Mouse (Mus musculus): Measurements from ENCODE around the gene Ifna2. TPM values are rescaled to one million over a fixed set of nuclear protein-coding genes. Genes with fewer than 3 reads are reported as not detected.

The Ifna2 gene
- polyA plus RNA-seq, 1 experiment = not detected

- Histone ChIP-seq H3K79me2 (ENCODE audit: control insufficient read depth, insufficient read depth) (no peaks in the 10 kb centered on the region), H3K4me3 (ENCODE audit: insufficient read depth, poor library complexity, severe bottlenecking) (no peak overlapping the region), H3K36me3 (ENCODE audit: control insufficient read depth, insufficient read depth) (no peaks in the 10 kb centered on the region), H3ac (ENCODE audit: control insufficient read depth, insufficient read length, low read depth) (no peak overlapping the region), H3K79me3 (ENCODE audit: low read depth) (no peaks in the 10 kb centered on the region), H3K27me3 (ENCODE audit: control insufficient read depth, insufficient read depth, insufficient read length) (peaks cover 3% of the 10 kb centered on the region)
- TF ChIP-seq MYOD1 (IDR thresholded peaks at IDR 0.05; ENCODE audit: control insufficient read depth, insufficient read length, low read depth) = no peak
- TF ChIP-seq USF1 (IDR thresholded peaks at IDR 0.05; ENCODE audit: low read depth) = no peak
- no peak for TF ChIP-seq CEBPB (IDR thresholded peaks at IDR 0.05; ENCODE audit: low read depth)
- TF ChIP-seq CTCF (IDR thresholded peaks at IDR 0.05; ENCODE audit: control insufficient read depth, insufficient read depth, insufficient read length) = no peak
- TF ChIP-seq MAX (IDR thresholded peaks at IDR 0.05) = no peak
- no peak for TF ChIP-seq FOSL1 (IDR thresholded peaks at IDR 0.05; ENCODE audit: insufficient read depth, low read length, poor library complexity, severe bottlenecking)
Measured at GRCm38 (mm10) chr4:88692537-88692936, 8.8 kb upstream of the Ifna2 start.

GRCm38 (mm10) chr4:88691259-88691658, 7.5 kb upstream of the Ifna2 start, which contains the start of gene Ifnab:
Ifnab (minus strand) TSS chr4:88691359.
- H3K79me2 ChIP-seq (ENCODE audit: control insufficient read depth, insufficient read depth) = no peaks in the 10 kb centered on the region
- H3K27me3 ChIP-seq (ENCODE audit: control insufficient read depth, insufficient read depth, insufficient read length) = peaks cover 3% of the 10 kb centered on the region
- H3ac ChIP-seq (ENCODE audit: control insufficient read depth, insufficient read length, low read depth) = no peak within 1 kb of the TSS
- TF ChIP-seq FOSL1 (IDR thresholded peaks at IDR 0.05; ENCODE audit: insufficient read depth, low read length, poor library complexity, severe bottlenecking) (no peak), USF1 (IDR thresholded peaks at IDR 0.05; ENCODE audit: low read depth) (no peak), MAX (IDR thresholded peaks at IDR 0.05) (no peak), MYOD1 (IDR thresholded peaks at IDR 0.05; ENCODE audit: control insufficient read depth, insufficient read length, low read depth) (no peak), CTCF (IDR thresholded peaks at IDR 0.05; ENCODE audit: control insufficient read depth, insufficient read depth, insufficient read length) (no peak), CEBPB (IDR thresholded peaks at IDR 0.05; ENCODE audit: low read depth) (no peak), MYOG (IDR thresholded peaks at IDR 0.05; ENCODE audit: control insufficient read depth, extremely low read depth, insufficient read length) (no peak)
- H3K4me3 ChIP-seq (ENCODE audit: insufficient read depth, poor library complexity, severe bottlenecking) = no peak within 1 kb of the TSS
- H3K79me3 ChIP-seq (ENCODE audit: low read depth) = no peaks in the 10 kb centered on the region
- H3K36me3 ChIP-seq (ENCODE audit: control insufficient read depth, insufficient read depth) = no peaks in the 10 kb centered on the region

- no peak overlapping the region for H3ac ChIP-seq (ENCODE audit: control insufficient read depth, insufficient read length, low read depth)
- no peak overlapping the region for H3K4me3 ChIP-seq (ENCODE audit: insufficient read depth, poor library complexity, severe bottlenecking)
- TF ChIP-seq MAX (IDR thresholded peaks at IDR 0.05) (no peak), CTCF (IDR thresholded peaks at IDR 0.05; ENCODE audit: control insufficient read depth, insufficient read depth, insufficient read length) (no peak), CEBPB (IDR thresholded peaks at IDR 0.05; ENCODE audit: low read depth) (no peak), MYOG (IDR thresholded peaks at IDR 0.05; ENCODE audit: control insufficient read depth, extremely low read depth, insufficient read length) (no peak), USF1 (IDR thresholded peaks at IDR 0.05; ENCODE audit: low read depth) (no peak), MYOD1 (IDR thresholded peaks at IDR 0.05; ENCODE audit: control insufficient read depth, insufficient read length, low read depth) (no peak), FOSL1 (IDR thresholded peaks at IDR 0.05; ENCODE audit: insufficient read depth, low read length, poor library complexity, severe bottlenecking) (no peak)
- no peaks in the 10 kb centered on the region for H3K36me3 ChIP-seq (ENCODE audit: control insufficient read depth, insufficient read depth)
- no peaks in the 10 kb centered on the region for H3K27me3 ChIP-seq (ENCODE audit: control insufficient read depth, insufficient read depth, insufficient read length)
- H3K79me3 ChIP-seq (ENCODE audit: low read depth) = no peaks in the 10 kb centered on the region
- no peaks in the 10 kb centered on the region for H3K79me2 ChIP-seq (ENCODE audit: control insufficient read depth, insufficient read depth)
Measured at GRCm38 (mm10) chr4:88681353-88681752, 2.4 kb downstream of the Ifna2 start.

- Histone ChIP-seq H3K79me3 (ENCODE audit: low read depth) (no peaks in the 10 kb centered on the region), H3K4me3 (ENCODE audit: insufficient read depth, poor library complexity, severe bottlenecking) (no peak overlapping the region), H3K36me3 (ENCODE audit: control insufficient read depth, insufficient read depth) (no peaks in the 10 kb centered on the region), H3ac (ENCODE audit: control insufficient read depth, insufficient read length, low read depth) (no peak overlapping the region), H3K27me3 (ENCODE audit: control insufficient read depth, insufficient read depth, insufficient read length) (no peaks in the 10 kb centered on the region), H3K79me2 (ENCODE audit: control insufficient read depth, insufficient read depth) (no peaks in the 10 kb centered on the region)
- TF ChIP-seq MYOD1 (IDR thresholded peaks at IDR 0.05; ENCODE audit: control insufficient read depth, insufficient read length, low read depth) = no peak
- TF ChIP-seq CTCF (IDR thresholded peaks at IDR 0.05; ENCODE audit: control insufficient read depth, insufficient read depth, insufficient read length) = no peak
- TF ChIP-seq MAX (IDR thresholded peaks at IDR 0.05) = no peak
- no peak for TF ChIP-seq CEBPB (IDR thresholded peaks at IDR 0.05; ENCODE audit: low read depth)
- no peak for TF ChIP-seq USF1 (IDR thresholded peaks at IDR 0.05; ENCODE audit: low read depth)
- TF ChIP-seq MYOG (IDR thresholded peaks at IDR 0.05; ENCODE audit: control insufficient read depth, extremely low read depth, insufficient read length) = no peak
- no peak for TF ChIP-seq FOSL1 (IDR thresholded peaks at IDR 0.05; ENCODE audit: insufficient read depth, low read length, poor library complexity, severe bottlenecking)
Measured at GRCm38 (mm10) chr4:88680362-88680761, 3.4 kb downstream of the Ifna2 start.

GRCm38 (mm10) chr4:88676824-88677223, 6.9 kb downstream of the Ifna2 start, which contains the start of gene Ifna16:
Ifna16 (minus strand) TSS chr4:88676924.
- TF ChIP-seq MAX (IDR thresholded peaks at IDR 0.05) (no peak), USF1 (IDR thresholded peaks at IDR 0.05; ENCODE audit: low read depth) (no peak), FOSL1 (IDR thresholded peaks at IDR 0.05; ENCODE audit: insufficient read depth, low read length, poor library complexity, severe bottlenecking) (no peak), MYOG (IDR thresholded peaks at IDR 0.05; ENCODE audit: control insufficient read depth, extremely low read depth, insufficient read length) (no peak), CTCF (IDR thresholded peaks at IDR 0.05; ENCODE audit: control insufficient read depth, insufficient read depth, insufficient read length) (no peak)
- no peak within 1 kb of the TSS for H3K4me3 ChIP-seq (ENCODE audit: insufficient read depth, poor library complexity, severe bottlenecking)

GRCm38 (mm10) chr4:88655461-88655860, 28.3 kb downstream of the Ifna2 start:
- Histone ChIP-seq H3ac (ENCODE audit: control insufficient read depth, insufficient read length, low read depth) (no peak overlapping the region), H3K79me2 (ENCODE audit: control insufficient read depth, insufficient read depth) (no peaks in the 10 kb centered on the region), H3K79me3 (ENCODE audit: low read depth) (no peaks in the 10 kb centered on the region), H3K4me3 (ENCODE audit: insufficient read depth, poor library complexity, severe bottlenecking) (no peak overlapping the region), H3K36me3 (ENCODE audit: control insufficient read depth, insufficient read depth) (no peaks in the 10 kb centered on the region), H3K27me3 (ENCODE audit: control insufficient read depth, insufficient read depth, insufficient read length) (no peaks in the 10 kb centered on the region)
- TF ChIP-seq MYOD1 (IDR thresholded peaks at IDR 0.05; ENCODE audit: control insufficient read depth, insufficient read length, low read depth) (no peak), CEBPB (IDR thresholded peaks at IDR 0.05; ENCODE audit: low read depth) (no peak), CTCF (IDR thresholded peaks at IDR 0.05; ENCODE audit: control insufficient read depth, insufficient read depth, insufficient read length) (no peak), FOSL1 (IDR thresholded peaks at IDR 0.05; ENCODE audit: insufficient read depth, low read length, poor library complexity, severe bottlenecking) (no peak), USF1 (IDR thresholded peaks at IDR 0.05; ENCODE audit: low read depth) (no peak), MAX (IDR thresholded peaks at IDR 0.05) (no peak), MYOG (IDR thresholded peaks at IDR 0.05; ENCODE audit: control insufficient read depth, extremely low read depth, insufficient read length) (no peak)

More at GRCm38 (mm10) chr4:88676824-88677223, 6.9 kb downstream of the Ifna2 start, which contains the start of gene Ifna16:
- Histone ChIP-seq H3K79me2 (ENCODE audit: control insufficient read depth, insufficient read depth) (no peaks in the 10 kb centered on the region), H3K79me3 (ENCODE audit: low read depth) (no peaks in the 10 kb centered on the region), H3ac (ENCODE audit: control insufficient read depth, insufficient read length, low read depth) (no peak within 1 kb of the TSS), H3K36me3 (ENCODE audit: control insufficient read depth, insufficient read depth) (no peaks in the 10 kb centered on the region), H3K27me3 (ENCODE audit: control insufficient read depth, insufficient read depth, insufficient read length) (no peaks in the 10 kb centered on the region)

Measured in C2C12 (cell line).